Mouse (Mus musculus) layer of hippocampus, adult 9-11 months (tissue): ENCODE results near the gene Ccdc62.
A peak's percentile ranks its signal among the peaks of the same experiment; 100 is the strongest.

Experiments
- DNase-seq: peaks from one replicate; pipeline ENCODE4 v3.0.0; 2022

The Ccdc62 gene

GRCm38 (mm10) chr5:123980521-123981249 is 50.2 kb downstream of the Ccdc62 start:
- no peak for DNase-seq

GRCm38 (mm10) chr5:123981250-123981554 is 50.7 kb downstream of the Ccdc62 start:
- DNase-seq = peak; percentile 41

- no peak for DNase-seq
Measured at GRCm38 (mm10) chr5:123982838-123983237, 52.4 kb downstream of the Ccdc62 start.

- peak; percentile 82 for DNase-seq
Measured at GRCm38 (mm10) chr5:123985434-123985833, 55.0 kb downstream of the Ccdc62 start.

GRCm38 (mm10) chr5:123986925-123987324 is 56.4 kb downstream of the Ccdc62 start:
- DNase-seq = no peak

GRCm38 (mm10) chr5:123987511-123987910 is 57.0 kb downstream of the Ccdc62 start:
- no peak for DNase-seq

- DNase-seq = no peak
Measured at GRCm38 (mm10) chr5:123989941-123990885, 59.7 kb downstream of the Ccdc62 start.

GRCm38 (mm10) chr5:123991321-123991720 is 60.8 kb downstream of the Ccdc62 start:
- DNase-seq = no peak

- DNase-seq = no peak
Measured at GRCm38 (mm10) chr5:123992193-123992637, 61.7 kb downstream of the Ccdc62 start.

- peak; percentile 83 for DNase-seq
Measured at GRCm38 (mm10) chr5:123992794-123993193, 62.3 kb downstream of the Ccdc62 start.

- peak; percentile 93 for DNase-seq
Measured at GRCm38 (mm10) chr5:123993263-123994036, 63.0 kb downstream of the Ccdc62 start.

GRCm38 (mm10) chr5:123994468-123994867 is 64.0 kb downstream of the Ccdc62 start:
- DNase-seq = no peak

GRCm38 (mm10) chr5:123995388-123995787 is 64.9 kb downstream of the Ccdc62 start:
- DNase-seq = no peak

GRCm38 (mm10) chr5:123996194-123996593 is 65.7 kb downstream of the Ccdc62 start:
- DNase-seq = peak; percentile 24

- DNase-seq = no peak
Measured at GRCm38 (mm10) chr5:123996695-123997094, 66.2 kb downstream of the Ccdc62 start.

GRCm38 (mm10) chr5:123997211-123997751 is 66.8 kb downstream of the Ccdc62 start:
- peak; percentile 17 for DNase-seq

GRCm38 (mm10) chr5:123997811-123998210 is 67.3 kb downstream of the Ccdc62 start:
- no peak for DNase-seq

GRCm38 (mm10) chr5:123998370-123998769 is 67.9 kb downstream of the Ccdc62 start:
- DNase-seq = no peak

- DNase-seq = peak; percentile 80
Measured at GRCm38 (mm10) chr5:124000824-124001223, 70.3 kb downstream of the Ccdc62 start.

GRCm38 (mm10) chr5:124001274-124001673 is 70.8 kb downstream of the Ccdc62 start:
- DNase-seq = no peak

- DNase-seq = peak; percentile 78
Measured at GRCm38 (mm10) chr5:124002876-124003275, 72.4 kb downstream of the Ccdc62 start.

- no peak for DNase-seq
Measured at GRCm38 (mm10) chr5:124003375-124003774, 72.9 kb downstream of the Ccdc62 start.
